Mouse (Mus musculus) C2C12 (cell line): Measurements from ENCODE around the gene Rasgrp1. TPM values are rescaled to one million over a fixed set of nuclear protein-coding genes. Genes with fewer than 3 reads are reported as not detected.

Experiments
- H3K27me3 ChIP-seq: one replicate; pipeline ENCODE4 v1.6.1; 2011; ENCODE audit not compliant: control insufficient read depth, insufficient read depth, insufficient read length
- H3K36me3 ChIP-seq: one replicate; pipeline ENCODE4 v1.6.1; 2011; ENCODE audit not compliant: control insufficient read depth, insufficient read depth
- H3K4me3 ChIP-seq: one replicate; pipeline ENCODE4 v1.5.1; 2011; ENCODE audit warnings: mild to moderate bottlenecking, control low read depth; ENCODE audit not compliant: poor library complexity, insufficient read depth, severe bottlenecking
- H3K79me2 ChIP-seq: one replicate; pipeline ENCODE4 v1.6.1; 2011; ENCODE audit not compliant: control insufficient read depth, insufficient read depth
- H3K79me3 ChIP-seq: one replicate; pipeline ENCODE4 v1.6.1; 2011; ENCODE audit warnings: low read depth, control low read depth
- H3ac ChIP-seq: one replicate; pipeline ENCODE3; 2011; ENCODE audit warnings: low read depth; ENCODE audit not compliant: control insufficient read depth, insufficient read length
- CEBPB ChIP-seq: IDR thresholded peaks from one replicate; pipeline ENCODE4 v1.6.1; 2011; ENCODE audit warnings: low read depth, mild to moderate bottlenecking, control low read depth, moderate library complexity
- CTCF ChIP-seq: IDR thresholded peaks from one replicate; pipeline ENCODE4 v1.5.1; 2011; ENCODE audit not compliant: control insufficient read depth, insufficient read depth, insufficient read length
- FOSL1 ChIP-seq: IDR thresholded peaks from one replicate; pipeline ENCODE4 v1.8.0; 2011; ENCODE audit warnings: mild to moderate bottlenecking, low read length; ENCODE audit not compliant: poor library complexity, insufficient read depth, severe bottlenecking
- MAX ChIP-seq: IDR thresholded peaks from one replicate; pipeline ENCODE4 v1.6.1; 2011; ENCODE audit warnings: mild to moderate bottlenecking, control low read depth
- MYOD1 ChIP-seq: IDR thresholded peaks from one replicate; pipeline ENCODE4 v1.6.1; 2011; ENCODE audit warnings: low read depth; ENCODE audit not compliant: control insufficient read depth, insufficient read length
- MYOG ChIP-seq: IDR thresholded peaks from one replicate; pipeline ENCODE4 v1.6.1; 2011; ENCODE audit not compliant: control insufficient read depth, insufficient read length; ENCODE audit errors: extremely low read depth
- USF1 ChIP-seq: IDR thresholded peaks from one replicate; pipeline ENCODE4 v1.6.1; 2011; ENCODE audit warnings: low read depth, mild to moderate bottlenecking, control low read depth, moderate library complexity
- polyA plus RNA-seq: library from polyadenylated mRNA; unstranded; fragments of >200 nt; fragmentation: generic; extraction: Trizol; gene quantifications from one replicate; pipeline ENCODE4 v1.2.1, GENCODE M21; 2012; ENCODE audit warnings: missing spikeins

Gene Rasgrp1
- polyA plus RNA-seq, 1 experiment: not detected

- H3K79me2 ChIP-seq: no peaks in the 10 kb centered on the region
- no peaks in the 10 kb centered on the region for H3K36me3 ChIP-seq
- no peak overlapping the region for H3K4me3 ChIP-seq
- TF ChIP-seq CEBPB (no peak), MYOD1 (no peak), CTCF (no peak), USF1 (no peak), MYOG (no peak), FOSL1 (no peak), MAX (no peak)
- H3ac ChIP-seq: no peak overlapping the region
- peaks cover 3% of the 10 kb centered on the region for H3K27me3 ChIP-seq
- no peaks in the 10 kb centered on the region for H3K79me3 ChIP-seq
Observed at GRCm38 (mm10) chr2:117312441-117312895, 30.3 kb downstream of the Rasgrp1 start.

- Histone ChIP-seq H3K4me3 (no peak overlapping the region), H3K27me3 (peaks cover 3% of the 10 kb centered on the region), H3K79me2 (no peaks in the 10 kb centered on the region), H3ac (no peak overlapping the region), H3K36me3 (no peaks in the 10 kb centered on the region), H3K79me3 (no peaks in the 10 kb centered on the region)
- no peak for TF ChIP-seq MYOG
- no peak for TF ChIP-seq CTCF
- TF ChIP-seq MYOD1: no peak
- no peak for TF ChIP-seq CEBPB
- TF ChIP-seq MAX: no peak
- no peak for TF ChIP-seq USF1
- TF ChIP-seq FOSL1: no peak
Observed at GRCm38 (mm10) chr2:117312030-117312429, 30.8 kb downstream of the Rasgrp1 start.

GRCm38 (mm10) chr2:117311349-117311748, 31.5 kb downstream of the Rasgrp1 start:
- no peak for TF ChIP-seq USF1
- Histone ChIP-seq H3K4me3 (no peak overlapping the region), H3ac (no peak overlapping the region), H3K27me3 (peaks cover 3% of the 10 kb centered on the region), H3K36me3 (no peaks in the 10 kb centered on the region), H3K79me2 (no peaks in the 10 kb centered on the region), H3K79me3 (no peaks in the 10 kb centered on the region)

- H3K79me3 ChIP-seq: no peaks in the 10 kb centered on the region
- no peak overlapping the region for H3ac ChIP-seq
- no peaks in the 10 kb centered on the region for H3K79me2 ChIP-seq
- peaks cover 8% of the 10 kb centered on the region for H3K27me3 ChIP-seq
- H3K4me3 ChIP-seq: no peak overlapping the region
- no peaks in the 10 kb centered on the region for H3K36me3 ChIP-seq
- TF ChIP-seq CEBPB: no peak
- TF ChIP-seq MYOG: no peak
- no peak for TF ChIP-seq USF1
- no peak for TF ChIP-seq FOSL1
- no peak for TF ChIP-seq MYOD1
- TF ChIP-seq CTCF: no peak
- TF ChIP-seq MAX: no peak
Observed at GRCm38 (mm10) chr2:117309046-117309445, 33.8 kb downstream of the Rasgrp1 start.

GRCm38 (mm10) chr2:117307959-117308358, 34.8 kb downstream of the Rasgrp1 start:
- H3K36me3 ChIP-seq: no peaks in the 10 kb centered on the region
- H3K79me3 ChIP-seq: no peaks in the 10 kb centered on the region
- H3K79me2 ChIP-seq: no peaks in the 10 kb centered on the region
- no peak overlapping the region for H3ac ChIP-seq
- no peak for TF ChIP-seq CEBPB
- TF ChIP-seq FOSL1: no peak
- no peak for TF ChIP-seq CTCF
- TF ChIP-seq MAX: no peak
- no peak for TF ChIP-seq MYOD1
- no peak overlapping the region for H3K4me3 ChIP-seq
- H3K27me3 ChIP-seq: peaks cover 11% of the 10 kb centered on the region

GRCm38 (mm10) chr2:117304941-117305340, 37.9 kb downstream of the Rasgrp1 start:
- no peaks in the 10 kb centered on the region for H3K36me3 ChIP-seq
- peaks cover 8% of the 10 kb centered on the region for H3K27me3 ChIP-seq
- no peak overlapping the region for H3ac ChIP-seq
- H3K4me3 ChIP-seq: no peak overlapping the region
- H3K79me3 ChIP-seq: no peaks in the 10 kb centered on the region
- TF ChIP-seq MYOG (no peak), CEBPB (no peak), FOSL1 (no peak), MAX (no peak), CTCF (no peak), MYOD1 (no peak), USF1 (no peak)
- no peaks in the 10 kb centered on the region for H3K79me2 ChIP-seq
